Mouse (Mus musculus) thymus, adult 2 months (tissue): Measurements from ENCODE around the gene Evl. TPM values are rescaled to one million over a fixed set of nuclear protein-coding genes. Genes with fewer than 3 reads are reported as not detected.
A peak's percentile ranks its signal among the peaks of the same experiment; 100 is the strongest.

Source experiments
- DNase-seq: peaks from one replicate; pipeline ENCODE4 v3.0.0; 2021
- H3K27ac ChIP-seq: fragments of 200-500 bp; 2 replicates; pipeline ENCODE4 v1.5.1; 2012; ENCODE audit warnings: low read length, control low read depth; ENCODE audit not compliant: control insufficient read depth, insufficient read depth
- H3K27me3 ChIP-seq: fragments of 200-500 bp; 2 replicates; pipeline ENCODE4 v1.6.1; 2012; ENCODE audit warnings: mild to moderate bottlenecking, low read length, moderate library complexity, mixed read lengths; ENCODE audit not compliant: control insufficient read depth, insufficient read depth
- H3K36me3 ChIP-seq: fragments of 200-500 bp; 2 replicates; pipeline ENCODE4 v1.6.1; 2012; ENCODE audit warnings: mild to moderate bottlenecking, low read length, moderate library complexity; ENCODE audit not compliant: control insufficient read depth, insufficient read depth
- H3K4me1 ChIP-seq: fragments of 200-500 bp; replicated peaks from 2 replicates; pipeline ENCODE4 v1.6.1; 2012; ENCODE audit warnings: low read length; ENCODE audit not compliant: control insufficient read depth, insufficient read depth
- H3K4me3 ChIP-seq: fragments of 200-500 bp; 2 replicates; pipeline ENCODE4 v1.5.1; 2012; ENCODE audit warnings: mild to moderate bottlenecking, low read length, control low read depth, moderate library complexity; ENCODE audit not compliant: control insufficient read depth, insufficient read depth
- CTCF ChIP-seq: fragments of 200-500 bp; IDR thresholded peaks from 2 replicates; pipeline ENCODE4 v1.5.1; 2012; ENCODE audit warnings: mild to moderate bottlenecking, control low read depth, low read length, moderate library complexity, borderline replicate concordance; ENCODE audit not compliant: control insufficient read depth, poor library complexity, insufficient read depth; ENCODE audit errors: extremely low read depth
- POLR2A ChIP-seq: fragments of 200-500 bp; IDR thresholded peaks from 2 replicates; pipeline ENCODE4 v1.6.1; 2012; ENCODE audit warnings: mild to moderate bottlenecking, low read length, control low read depth, moderate library complexity; ENCODE audit not compliant: control insufficient read depth, poor library complexity, insufficient read depth; ENCODE audit errors: extremely low read depth
- WGBS: fragments of 180-500 bp; shearing (Covaris S2); methylation state at CpG from one replicate; pipeline ENCODE4 v1.1.7; 2018; 5-methylcytosine and 5-hydroxymethylcytosine counted together
- polyA plus RNA-seq: library from polyadenylated mRNA; depleted of rRNA; stranded (reverse); fragments of >200 nt; gene quantifications from 2 replicates; pipeline ENCODE4 v1.2.3, GENCODE M21; 2012

Gene Evl
- polyA plus RNA-seq, 1 experiment = 172 TPM

- Histone ChIP-seq H3K36me3 (no peaks in the 10 kb centered on the region), H3K27me3 (no peaks in the 10 kb centered on the region), H3K4me1 (peaks cover 4% of the 10 kb centered on the region), H3K27ac (no peak overlapping the region), H3K4me3 (no peak overlapping the region)
- no peak for TF ChIP-seq POLR2A
- no peak for TF ChIP-seq CTCF
- no peak for DNase-seq
- 80% methylated on average over 5 of the region's 5 CpGs for WGBS
Measured at GRCm38 (mm10) chr12:108622406-108622805, 67.9 kb downstream of the Evl start.

- no peak overlapping the region for H3K27ac ChIP-seq
- WGBS = 61% methylated on average over 1 of the region's 1 CpGs
- no peak for DNase-seq
- H3K36me3 ChIP-seq = no peaks in the 10 kb centered on the region
- H3K4me3 ChIP-seq = no peak overlapping the region
- peaks cover 22% of the 10 kb centered on the region for H3K4me1 ChIP-seq
- no peaks in the 10 kb centered on the region for H3K27me3 ChIP-seq
- no peak for TF ChIP-seq CTCF
- no peak for TF ChIP-seq POLR2A
Measured at GRCm38 (mm10) chr12:108629556-108629955, 75.0 kb downstream of the Evl start.

DNA sequence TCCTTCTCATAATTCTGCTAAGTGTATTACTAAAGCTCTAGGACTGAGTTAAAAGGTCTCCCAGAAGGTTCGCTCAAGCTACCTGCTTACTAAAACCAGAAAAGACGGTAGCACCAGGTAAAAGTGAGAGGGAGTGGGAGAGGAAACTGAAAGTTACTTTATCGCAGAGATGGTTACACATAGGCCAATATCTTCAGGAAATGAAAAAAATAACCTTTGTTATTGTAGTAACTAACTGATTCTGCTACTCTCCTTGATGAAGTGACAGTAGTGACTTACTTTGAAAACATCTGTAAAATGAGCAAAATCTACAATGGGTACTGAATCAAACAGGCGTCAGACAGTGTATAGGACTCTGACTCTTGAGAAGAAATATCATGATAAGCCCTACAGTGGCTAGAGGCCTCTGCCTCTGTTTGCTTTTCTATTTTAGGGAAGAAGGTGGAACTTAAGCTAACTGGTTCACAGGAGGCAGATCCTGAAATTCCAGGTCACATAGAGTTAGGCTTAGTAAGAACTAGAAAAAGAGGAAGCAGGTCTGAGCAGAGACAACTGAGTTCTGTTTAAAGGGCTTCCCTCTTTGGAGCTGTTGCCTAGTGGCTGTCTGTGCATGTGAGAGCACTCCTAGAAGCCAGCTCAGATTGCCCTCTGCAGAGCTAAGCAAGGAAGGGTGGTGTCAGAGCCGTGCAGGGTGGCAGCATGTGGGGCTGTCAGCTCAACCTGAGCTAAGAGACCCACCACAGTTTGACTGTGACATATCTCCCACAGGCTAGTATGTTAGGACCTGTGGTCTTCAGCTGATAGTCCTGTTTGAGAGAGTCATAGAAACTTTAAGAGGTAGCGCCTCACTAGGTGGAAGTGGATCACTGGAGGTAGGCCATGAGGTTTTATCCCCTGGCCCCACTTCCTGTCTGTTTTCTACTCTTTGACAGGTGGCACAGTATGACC is 76.5 kb downstream of the Evl start:
- Histone ChIP-seq H3K4me1 (peaks cover 33% of the 10 kb centered on the region), H3K27me3 (no peaks in the 10 kb centered on the region), H3K27ac (peak overlapping the region; percentile 32), H3K4me3 (no peak overlapping the region), H3K36me3 (no peaks in the 10 kb centered on the region)
- peak; percentile 34 for DNase-seq
- 25% methylated on average over 6 of the region's 6 CpGs for WGBS
- TF ChIP-seq POLR2A = no peak
- no peak for TF ChIP-seq CTCF

- H3K27ac ChIP-seq = no peak overlapping the region
- TF ChIP-seq POLR2A = no peak
- no peaks in the 10 kb centered on the region for H3K27me3 ChIP-seq
- no peak for DNase-seq
- H3K4me1 ChIP-seq = peaks cover 39% of the 10 kb centered on the region
- no peaks in the 10 kb centered on the region for H3K36me3 ChIP-seq
- no peak overlapping the region for H3K4me3 ChIP-seq
Measured at GRCm38 (mm10) chr12:108632501-108632900, 78.0 kb downstream of the Evl start.

DNA sequence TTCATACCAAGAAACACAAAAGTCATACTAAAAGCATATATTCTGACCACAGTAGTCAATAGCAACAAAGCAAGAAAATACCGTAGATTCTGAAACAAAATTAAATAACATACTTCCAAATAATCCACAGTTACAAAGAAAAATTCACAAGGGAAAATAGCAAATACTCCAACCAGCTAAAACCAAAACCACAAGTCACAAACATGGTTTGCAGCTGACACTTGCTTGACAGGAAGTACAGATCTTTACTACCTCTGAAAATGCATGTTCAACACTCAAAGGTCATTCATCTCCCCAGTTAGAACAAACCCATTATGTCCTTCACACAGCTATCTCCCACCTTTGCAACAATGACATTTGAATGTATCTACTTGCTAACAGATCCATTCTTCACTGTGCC is 79.5 kb downstream of the Evl start:
- peak overlapping the region; percentile 93 for H3K27ac ChIP-seq
- H3K4me3 ChIP-seq = no peak overlapping the region
- H3K4me1 ChIP-seq = peaks cover 46% of the 10 kb centered on the region
- TF ChIP-seq POLR2A = no peak
- TF ChIP-seq CTCF = no peak
- no peak for DNase-seq
- H3K36me3 ChIP-seq = no peaks in the 10 kb centered on the region
- 9% methylated on average over 1 of the region's 1 CpGs for whole genome bisulfite sequencing
- no peaks in the 10 kb centered on the region for H3K27me3 ChIP-seq

DNA sequence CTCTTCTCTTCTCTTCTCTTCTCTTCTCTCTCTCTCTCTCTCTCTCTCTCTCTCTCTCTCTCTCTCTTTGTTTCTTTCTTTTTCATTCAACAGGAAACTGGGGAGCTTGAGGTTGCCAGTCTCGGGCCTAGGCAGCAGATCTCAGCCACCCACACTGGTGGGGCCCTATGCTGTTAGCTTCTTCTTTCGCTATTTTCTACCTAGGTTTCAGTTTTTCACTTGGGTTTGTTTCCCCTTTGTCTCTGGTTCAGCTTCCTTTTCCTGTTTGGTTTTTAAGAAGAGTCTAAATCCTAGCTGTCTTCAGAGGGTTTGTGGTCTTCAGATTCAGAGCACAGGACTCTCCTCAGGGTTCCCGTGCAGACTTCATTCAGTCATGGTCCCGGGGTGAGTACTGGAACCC is 81.0 kb downstream of the Evl start:
- H3K4me3 ChIP-seq = peak overlapping the region; percentile 35
- peak overlapping the region; percentile 93 for H3K27ac ChIP-seq
- TF ChIP-seq CTCF = no peak
- no peak for TF ChIP-seq POLR2A
- H3K36me3 ChIP-seq = no peaks in the 10 kb centered on the region
- WGBS = 6% methylated on average over 4 of the region's 4 CpGs
- peaks cover 48% of the 10 kb centered on the region for H3K4me1 ChIP-seq
- no peaks in the 10 kb centered on the region for H3K27me3 ChIP-seq
- DNase-seq = peak; percentile 60
